Mouse (Mus musculus) kidney, embryonic 15.5 days (tissue): ENCODE measurements at regions not wholly inside any gene's neighbourhood (a gene's known extent, or its start where the extent isn't known, plus 50 kb on each side); places are given as distances from the start of the nearest gene placed in this dataset.
"Not testable (repeated sequence)": the region's sequence is repeated elsewhere in the genome, so short reads cannot be mapped to it uniquely, and the experiment has no call there.

ENCODE experiments used
- ATAC-seq: fragments of 200-750 bp; cut with Nextera tagmentation; replicated peaks from 2 replicates; pipeline ENCODE4 v1.8.0; 2017; ENCODE audit warnings: moderate TSS enrichment; ENCODE audit not compliant: low FRiP score
- H3K27ac ChIP-seq: fragments of 300-500 bp; sonication (generic); 2 replicates; pipeline ENCODE4 v1.5.1; 2015; ENCODE audit warnings: mild to moderate bottlenecking, inconsistent platforms
- H3K27me3 ChIP-seq: fragments of 300-500 bp; sonication (generic); 2 replicates; pipeline ENCODE4 v1.6.1; 2015; ENCODE audit warnings: inconsistent platforms
- H3K36me3 ChIP-seq: fragments of 300-500 bp; sonication (generic); 2 replicates; pipeline ENCODE4 v1.6.1; 2015; ENCODE audit warnings: inconsistent platforms
- H3K4me1 ChIP-seq: fragments of 300-500 bp; sonication (generic); 2 replicates; pipeline ENCODE4 v1.6.1; 2015; ENCODE audit warnings: inconsistent platforms
- H3K4me2 ChIP-seq: fragments of 300-500 bp; sonication (generic); 2 replicates; pipeline ENCODE4 v1.6.1; 2015; ENCODE audit warnings: moderate library complexity, mild to moderate bottlenecking, inconsistent platforms
- H3K4me3 ChIP-seq: fragments of 300-500 bp; sonication (generic); replicated peaks from 2 replicates; pipeline ENCODE4 v1.5.1; 2015; ENCODE audit warnings: mild to moderate bottlenecking, inconsistent platforms
- H3K9ac ChIP-seq: fragments of 300-500 bp; sonication (generic); 2 replicates; pipeline ENCODE4 v1.6.1; 2015; ENCODE audit warnings: mild to moderate bottlenecking, inconsistent platforms
- H3K9me3 ChIP-seq: fragments of 300-500 bp; sonication (generic); replicated peaks from 2 replicates; pipeline ENCODE4 v1.6.1; 2016; ENCODE audit warnings: inconsistent platforms
- WGBS: fragments of 180-500 bp; shearing (Covaris S2); methylation state at CpG from one replicate; pipeline ENCODE4 v1.1.7; 2015; ENCODE audit warnings: mixed read lengths; 5-methylcytosine and 5-hydroxymethylcytosine counted together

DNA sequence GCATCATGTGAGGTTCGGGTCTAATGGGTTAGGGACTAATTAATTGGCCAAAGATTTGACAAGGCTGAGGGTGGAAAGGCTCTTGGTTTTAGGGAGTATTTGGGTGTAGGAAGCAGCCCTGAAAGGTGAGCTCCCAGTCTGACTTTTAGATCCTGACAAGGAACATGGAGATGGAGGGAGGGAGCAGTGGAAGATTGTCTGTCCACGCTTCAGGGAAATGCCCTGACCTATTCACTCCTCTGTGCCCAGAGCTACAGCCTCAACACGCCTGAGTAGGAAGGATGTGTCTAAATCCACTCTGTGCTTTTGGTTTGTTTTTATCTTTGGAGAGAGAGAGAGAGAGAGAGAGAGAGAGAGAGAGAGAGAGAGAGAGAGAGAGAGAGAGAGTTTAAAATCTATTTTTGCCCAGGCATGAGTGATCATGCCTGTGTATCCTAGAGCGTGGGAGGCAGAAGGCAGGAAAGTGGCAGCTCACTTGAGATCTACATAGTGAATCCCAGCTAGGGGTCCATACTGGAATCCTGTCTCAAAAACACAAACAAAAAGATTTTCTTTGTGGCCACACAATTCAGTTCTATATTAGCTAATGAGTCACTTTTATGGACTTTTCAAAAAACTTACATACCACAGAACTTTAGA lies 511.5 kb upstream of the Tbl1xr1 start:
- peak overlapping the region; percentile 77 for H3K27ac ChIP-seq
- 0 out of 2 replicates have a peak overlapping the region, but pooled peaks have one; percentile 8 for H3K4me2 ChIP-seq
- ATAC-seq, result peak; percentile 90

DNA sequence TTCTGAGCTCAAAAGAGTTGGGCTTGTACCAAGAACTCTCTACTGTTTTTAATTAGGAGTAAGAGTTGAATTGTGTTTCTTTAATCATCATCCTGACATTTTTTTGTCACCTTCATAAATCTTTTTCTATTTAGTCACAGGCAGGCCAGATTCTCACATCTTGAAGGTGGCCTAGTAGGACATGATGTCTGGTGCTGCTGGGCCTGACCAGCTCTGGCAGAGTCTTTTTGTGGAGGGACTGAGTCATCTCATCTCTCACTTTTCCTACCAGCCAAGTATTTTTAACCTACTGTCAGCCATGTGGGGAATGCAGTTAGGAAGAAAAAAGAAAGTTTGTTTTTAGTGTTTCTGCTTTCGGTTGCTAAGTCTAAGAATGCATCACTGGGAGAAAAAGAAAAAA lies 506.7 kb upstream of the Tbl1xr1 start:
- WGBS, result 73% methylated on average over 1 of the region's 1 CpGs
- no peak overlapping the region for H3K4me2 ChIP-seq
- H3K4me3 ChIP-seq, result no peak overlapping the region
- H3K4me1 ChIP-seq, result peaks cover 13% of the 10 kb centered on the region
- no peaks in the 10 kb centered on the region for H3K27me3 ChIP-seq
- no peak overlapping the region for H3K27ac ChIP-seq
- H3K9ac ChIP-seq, result no peak overlapping the region
- no peaks in the 10 kb centered on the region for H3K36me3 ChIP-seq
- no peak for ATAC-seq
- H3K9me3 ChIP-seq, result no peaks in the 10 kb centered on the region

More for the DNA sequence above, 511.5 kb upstream of the Tbl1xr1 start:
- Histone ChIP-seq H3K9ac (no peak overlapping the region), H3K4me1 (peaks cover 30% of the 10 kb centered on the region), H3K27me3 (no peaks in the 10 kb centered on the region), H3K4me3 (no peak overlapping the region), H3K36me3 (no peaks in the 10 kb centered on the region), H3K9me3 (no peaks in the 10 kb centered on the region)
- 21% methylated on average over 4 of the region's 4 CpGs for whole genome bisulfite sequencing

DNA sequence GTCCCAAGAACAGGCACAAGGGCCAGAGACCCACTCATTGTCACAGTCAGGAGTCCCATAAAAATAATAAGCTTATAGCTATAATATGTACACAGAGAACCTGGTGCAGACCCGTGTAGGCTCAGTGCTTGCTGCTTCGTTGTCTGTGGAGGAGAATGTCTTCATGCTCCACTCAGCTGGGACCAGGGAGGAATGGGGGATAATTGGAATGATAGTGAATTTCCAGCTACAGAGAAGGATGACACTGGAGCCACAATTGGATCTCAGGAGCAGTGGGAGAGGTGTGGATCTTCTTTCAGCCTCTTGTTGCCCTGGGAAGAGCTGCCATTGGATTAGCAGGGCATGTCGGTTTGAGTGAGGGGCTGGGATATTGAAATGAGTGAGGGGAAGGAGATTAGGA lies 497.8 kb upstream of the Tbl1xr1 start:
- Histone ChIP-seq H3K9me3 (no peaks in the 10 kb centered on the region), H3K27me3 (no peaks in the 10 kb centered on the region), H3K4me2 (no peak overlapping the region), H3K36me3 (no peaks in the 10 kb centered on the region), H3K4me3 (no peak overlapping the region), H3K4me1 (0 out of 2 replicates have a peak, but pooled peaks cover 3% of the 10 kb centered on the region), H3K27ac (no peak overlapping the region), H3K9ac (no peak overlapping the region)
- WGBS, result 43% methylated on average over 3 of the region's 3 CpGs
- ATAC-seq, result no peak

DNA sequence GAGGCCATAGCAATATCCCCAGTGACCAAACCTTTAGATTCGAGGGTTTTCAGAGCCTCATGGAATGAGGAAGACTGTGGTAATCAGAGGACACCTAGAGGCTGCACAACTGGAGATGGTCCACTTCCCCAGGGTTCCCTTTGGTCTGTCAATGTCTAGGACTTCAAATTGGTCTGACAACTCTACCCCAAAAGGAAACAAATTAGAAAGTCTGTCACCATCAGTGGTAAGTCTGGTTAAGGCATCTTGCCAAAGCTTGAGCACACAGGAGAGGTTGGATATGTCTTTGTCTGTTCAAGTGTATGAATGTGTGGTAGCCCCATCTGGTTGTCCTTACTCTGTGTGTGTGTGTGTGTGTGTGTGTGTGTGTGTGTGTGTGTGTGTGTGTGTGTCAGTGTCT lies 494.3 kb upstream of the Tbl1xr1 start:
- WGBS, result 86% methylated on average over 1 of the region's 1 CpGs

DNA sequence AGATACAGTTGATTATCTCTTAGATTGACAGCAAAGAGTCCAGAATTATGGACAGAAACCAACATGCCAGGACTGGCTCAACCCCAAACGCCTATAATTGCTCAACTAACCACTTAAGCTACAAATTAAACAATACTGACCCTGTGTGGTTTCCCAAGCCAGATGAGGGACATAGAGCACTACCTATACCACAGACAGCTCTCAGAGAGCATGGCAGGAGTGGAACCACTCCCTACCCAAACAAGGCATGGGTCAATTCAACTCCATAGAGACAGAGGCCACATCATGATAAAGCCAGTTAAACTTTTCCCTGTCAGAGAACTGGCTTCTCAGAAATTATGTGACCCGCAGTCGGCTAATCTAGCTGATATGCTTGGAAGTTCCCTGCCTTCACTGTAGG lies 490.7 kb upstream of the Tbl1xr1 start:
- no peaks in the 10 kb centered on the region for H3K9me3 ChIP-seq
- H3K27ac ChIP-seq, result no peak overlapping the region
- no peak overlapping the region for H3K4me2 ChIP-seq
- no peaks in the 10 kb centered on the region for H3K4me1 ChIP-seq
- 82% methylated on average over 3 of the region's 3 CpGs for WGBS
- no peaks in the 10 kb centered on the region for H3K27me3 ChIP-seq
- no peaks in the 10 kb centered on the region for H3K36me3 ChIP-seq
- H3K9ac ChIP-seq, result no peak overlapping the region
- ATAC-seq, result no peak
- no peak overlapping the region for H3K4me3 ChIP-seq

More for the DNA sequence above, 494.3 kb upstream of the Tbl1xr1 start:
- no peaks in the 10 kb centered on the region for H3K36me3 ChIP-seq
- H3K27me3 ChIP-seq, result no peaks in the 10 kb centered on the region
- no peaks in the 10 kb centered on the region for H3K9me3 ChIP-seq
- H3K27ac ChIP-seq, result no peak overlapping the region
- H3K4me2 ChIP-seq, result no peak overlapping the region
- no peak for ATAC-seq
- 0 out of 2 replicates have a peak, but pooled peaks cover 3% of the 10 kb centered on the region for H3K4me1 ChIP-seq
- H3K4me3 ChIP-seq, result no peak overlapping the region
- H3K9ac ChIP-seq, result no peak overlapping the region

DNA sequence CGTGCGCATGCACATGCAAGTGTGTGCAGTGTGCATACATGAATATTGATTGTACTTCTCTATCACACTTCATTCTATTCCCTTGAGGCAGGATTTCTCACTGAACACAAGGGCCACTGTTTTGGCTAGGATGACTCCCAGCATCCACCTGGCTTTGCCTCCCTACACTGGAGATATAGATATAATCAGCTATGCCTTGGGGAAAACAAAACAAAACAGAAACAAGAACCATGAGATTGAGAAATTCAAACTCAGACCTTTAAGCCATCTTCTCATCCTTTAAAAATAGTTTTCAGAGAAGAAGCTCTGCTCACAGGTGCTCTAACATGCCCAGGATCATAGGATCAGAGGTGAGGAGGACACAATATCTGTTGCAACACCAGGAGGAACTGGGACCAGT lies 469.6 kb upstream of the Tbl1xr1 start:
- Histone ChIP-seq H3K9ac (no peak overlapping the region), H3K27me3 (no peaks in the 10 kb centered on the region), H3K9me3 (no peaks in the 10 kb centered on the region), H3K4me2 (no peak overlapping the region), H3K4me3 (no peak overlapping the region), H3K36me3 (no peaks in the 10 kb centered on the region), H3K27ac (no peak overlapping the region), H3K4me1 (no peaks in the 10 kb centered on the region)
- WGBS, result 96% methylated on average over 2 of the region's 2 CpGs
- ATAC-seq, result no peak

DNA sequence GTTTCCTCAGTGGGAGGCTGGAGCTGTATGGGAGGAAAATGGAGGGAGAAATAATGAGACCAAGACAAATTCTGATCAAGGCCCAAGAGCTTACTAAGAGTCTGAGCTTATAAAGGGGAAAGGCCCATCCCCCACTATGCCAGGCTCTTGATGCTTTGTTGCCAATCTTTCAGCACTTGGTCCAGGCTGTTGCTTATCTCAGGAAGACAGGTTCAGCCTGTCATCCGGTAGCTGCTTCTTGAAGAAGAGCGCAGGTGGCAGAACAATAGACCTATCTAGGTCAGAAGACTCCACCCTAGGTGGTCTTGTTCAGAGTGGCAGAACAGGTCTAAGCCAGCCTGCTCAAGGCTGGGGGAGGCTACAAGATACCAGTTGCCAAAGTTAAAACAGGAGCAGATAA lies 466.2 kb upstream of the Tbl1xr1 start:
- no peak overlapping the region for H3K4me3 ChIP-seq
- H3K36me3 ChIP-seq, result no peaks in the 10 kb centered on the region
- H3K4me2 ChIP-seq, result no peak overlapping the region
- H3K4me1 ChIP-seq, result no peaks in the 10 kb centered on the region
- no peak overlapping the region for H3K9ac ChIP-seq
- ATAC-seq, result no peak
- no peaks in the 10 kb centered on the region for H3K9me3 ChIP-seq
- H3K27me3 ChIP-seq, result no peaks in the 10 kb centered on the region
- no peak overlapping the region for H3K27ac ChIP-seq
- WGBS, result 91% methylated on average over 2 of the region's 2 CpGs

DNA sequence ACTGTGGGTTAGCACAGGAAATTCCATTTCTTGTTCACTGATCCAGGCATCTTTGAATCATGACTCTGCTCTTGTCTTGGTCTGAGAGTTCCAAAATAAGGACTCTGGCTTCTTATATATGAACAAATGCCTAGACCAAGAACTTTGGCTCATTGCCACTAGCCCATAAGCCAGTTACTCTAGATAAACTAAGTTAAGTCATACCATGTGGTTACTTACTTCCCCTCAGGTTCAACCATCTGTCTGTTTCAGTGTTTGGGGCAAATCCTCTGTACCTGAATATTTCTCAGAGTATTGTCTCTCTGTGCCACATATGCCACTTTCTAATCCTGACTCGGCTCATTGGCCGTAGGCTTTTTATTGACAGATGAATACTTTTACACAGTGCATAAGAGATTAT lies 454.7 kb upstream of the Tbl1xr1 start:
- H3K4me2 ChIP-seq, result no peak overlapping the region
- H3K27ac ChIP-seq, result no peak overlapping the region
- no peaks in the 10 kb centered on the region for H3K9me3 ChIP-seq
- no peak overlapping the region for H3K9ac ChIP-seq
- no peak for ATAC-seq
- no peaks in the 10 kb centered on the region for H3K4me1 ChIP-seq
- no peak overlapping the region for H3K4me3 ChIP-seq
- no peaks in the 10 kb centered on the region for H3K36me3 ChIP-seq
- H3K27me3 ChIP-seq, result no peaks in the 10 kb centered on the region
- 88% methylated on average over 2 of the region's 2 CpGs for WGBS

DNA sequence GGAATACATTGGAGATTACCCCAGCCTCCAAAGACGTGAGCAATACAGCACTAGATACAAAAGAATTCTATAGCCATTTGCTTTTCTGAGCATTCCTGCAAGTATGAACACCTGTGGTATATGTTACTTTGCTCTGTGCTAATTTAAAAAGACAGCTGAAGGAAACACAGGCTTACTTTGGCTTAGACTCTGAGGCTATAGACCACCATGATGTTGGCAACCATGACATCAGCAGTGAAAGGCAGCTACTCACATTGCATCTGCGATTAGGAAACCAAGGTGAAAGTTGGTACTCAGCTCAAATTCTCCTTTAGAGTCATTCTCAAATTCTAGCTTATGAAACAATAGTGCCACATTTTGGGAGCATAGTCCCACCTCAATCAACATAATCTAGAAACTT lies 451.4 kb upstream of the Tbl1xr1 start:
- Histone ChIP-seq H3K4me3 (no peak overlapping the region), H3K4me2 (no peak overlapping the region), H3K27ac (no peak overlapping the region), H3K9ac (no peak overlapping the region), H3K36me3 (no peaks in the 10 kb centered on the region), H3K9me3 (no peaks in the 10 kb centered on the region), H3K27me3 (no peaks in the 10 kb centered on the region), H3K4me1 (no peaks in the 10 kb centered on the region)
- 89% methylated on average over 2 of the region's 2 CpGs for WGBS
- ATAC-seq, result no peak

DNA sequence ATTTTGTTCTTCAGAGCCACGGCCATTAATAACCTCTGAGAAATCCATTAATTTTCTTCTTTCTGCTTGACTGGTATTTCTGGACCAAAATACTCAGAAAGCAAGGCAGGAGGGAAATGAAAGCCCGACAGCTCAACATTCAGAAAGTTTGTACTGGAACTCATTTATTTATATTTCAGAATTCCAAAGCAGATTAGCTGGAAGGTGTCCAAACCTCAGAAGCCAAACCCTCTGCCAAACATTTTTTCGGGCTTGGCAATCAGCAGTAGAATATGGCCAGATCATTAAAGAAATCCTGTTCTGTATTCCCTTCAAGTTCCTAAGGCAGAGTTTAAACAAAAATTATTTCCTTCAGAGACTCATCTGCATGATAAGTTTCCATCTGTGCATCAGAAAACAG lies 450.4 kb upstream of the Tbl1xr1 start:
- H3K4me3 ChIP-seq, result no peak overlapping the region
- no peaks in the 10 kb centered on the region for H3K9me3 ChIP-seq
- no peak for ATAC-seq
- H3K4me2 ChIP-seq, result no peak overlapping the region
- WGBS, result 18% methylated on average over 3 of the region's 3 CpGs
- no peaks in the 10 kb centered on the region for H3K36me3 ChIP-seq
- H3K9ac ChIP-seq, result no peak overlapping the region
- no peaks in the 10 kb centered on the region for H3K4me1 ChIP-seq
- no peak overlapping the region for H3K27ac ChIP-seq
- no peaks in the 10 kb centered on the region for H3K27me3 ChIP-seq

DNA sequence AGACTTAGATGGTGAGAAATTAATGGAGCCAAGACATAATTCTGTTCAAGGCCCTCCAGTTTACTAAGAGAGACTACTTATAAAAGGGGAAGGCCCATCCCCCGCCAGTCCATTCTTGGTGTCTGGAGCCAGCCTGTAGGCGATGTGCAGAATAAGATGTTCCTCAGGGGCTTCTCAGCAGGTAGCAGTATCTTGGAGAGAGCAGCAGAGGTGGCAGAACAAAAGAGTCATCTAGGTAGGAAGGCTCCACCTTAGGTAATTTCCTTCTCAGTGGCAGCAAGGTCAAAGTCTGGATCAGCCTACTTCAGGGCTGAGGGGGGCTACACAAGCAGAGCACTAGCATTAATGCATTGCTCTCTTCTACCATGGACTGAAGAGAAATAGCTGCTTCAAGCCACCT lies 449.4 kb upstream of the Tbl1xr1 start:
- not testable (repeated sequence) for H3K9me3 ChIP-seq, H3K4me2 ChIP-seq, H3K4me3 ChIP-seq, H3K27me3 ChIP-seq, ATAC-seq, H3K27ac ChIP-seq, H3K9ac ChIP-seq, H3K4me1 ChIP-seq, H3K36me3 ChIP-seq
- 94% methylated on average over 2 of the region's 2 CpGs for WGBS

DNA sequence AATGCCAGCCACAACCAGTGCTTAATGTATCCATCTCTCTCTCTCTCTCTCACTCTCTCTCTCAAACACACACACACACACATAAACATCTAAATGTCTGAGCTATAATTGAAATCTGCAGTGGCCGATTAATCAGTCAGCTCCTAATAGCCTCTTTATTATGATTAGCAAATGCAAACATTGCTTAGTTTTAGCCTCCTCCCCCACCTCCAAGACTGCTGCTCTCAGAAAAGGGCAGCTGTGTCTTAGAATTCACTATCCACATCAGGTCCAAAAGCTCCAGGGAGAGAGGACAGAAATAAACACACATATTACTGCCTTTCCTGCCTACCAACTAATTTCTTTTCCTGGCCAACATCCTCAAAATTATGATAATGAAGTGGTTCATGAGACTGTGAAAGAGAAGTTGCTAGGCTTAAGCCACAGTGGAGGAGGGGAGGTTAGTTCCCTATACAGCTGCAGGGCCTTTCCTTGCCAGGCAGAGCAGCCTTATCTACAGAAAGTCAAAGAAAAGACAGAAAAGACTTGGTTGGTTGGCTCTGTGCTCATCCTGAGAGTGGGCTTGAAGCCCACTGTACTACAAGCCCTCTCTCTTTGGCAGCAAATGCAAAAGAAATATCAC lies 442.7 kb upstream of the Tbl1xr1 start:
- Histone ChIP-seq H3K4me3 (no peak overlapping the region), H3K4me2 (no peak overlapping the region), H3K4me1 (0 out of 2 replicates have a peak, but pooled peaks cover 4% of the 10 kb centered on the region), H3K27ac (no peak overlapping the region), H3K36me3 (no peaks in the 10 kb centered on the region), H3K9ac (no peak overlapping the region), H3K9me3 (no peaks in the 10 kb centered on the region), H3K27me3 (no peaks in the 10 kb centered on the region)
- no peak for ATAC-seq
- WGBS, result 27% methylated on average over 1 of the region's 1 CpGs
